Mouse (Mus musculus): ENCODE results near the gene Lim2. TPM values are rescaled to one million over a fixed set of nuclear protein-coding genes. Genes with fewer than 3 reads are reported as not detected.

The Lim2 gene
- polyA plus RNA-seq, 1 experiment from 2014 or later: not detected

GRCm38 (mm10) chr7:43475706-43476105 is 48.2 kb downstream of the Lim2 start:
- H3K9me3 ChIP-seq (replicated peaks; ENCODE audit: control insufficient read depth, low read length): no peaks in the 10 kb centered on the region
- H3K4me2 ChIP-seq (ENCODE audit: low read depth, low read length): no peak overlapping the region

GRCm38 (mm10) chr7:43476376-43476775 is 48.9 kb downstream of the Lim2 start:
- Histone ChIP-seq H3K36me3 (ENCODE audit: control insufficient read depth, insufficient read depth) (no peaks in the 10 kb centered on the region), H3K9ac (ENCODE audit: low read depth, low read length) (no peak overlapping the region), H3K4me3 (ENCODE audit: low read depth, low read length) (no peak overlapping the region), H3K4me2 (ENCODE audit: low read depth, low read length) (no peak overlapping the region), H3K27me3 (ENCODE audit: control insufficient read depth, insufficient read depth, low read depth, low read length) (peaks cover 27% of the 10 kb centered on the region), H3K27ac (ENCODE audit: low read length) (no peak overlapping the region), H3K9me3 (replicated peaks; ENCODE audit: control insufficient read depth, low read length) (no peaks in the 10 kb centered on the region), H3K4me1 (ENCODE audit: control insufficient read depth, low read depth, low read length) (no peaks in the 10 kb centered on the region)
- no peak for ATAC-seq (ENCODE audit: low read depth)
- WGBS (ENCODE audit: insufficient replicate concordance): 8% methylated on average over 13 of the region's 13 CpGs

More at GRCm38 (mm10) chr7:43475706-43476105, 48.2 kb downstream of the Lim2 start:
- H3K27me3 ChIP-seq (ENCODE audit: control insufficient read depth, insufficient read depth, low read depth, low read length): peaks cover 27% of the 10 kb centered on the region
- 7% methylated on average over 23 of the region's 23 CpGs for WGBS (ENCODE audit: insufficient replicate concordance)
- no peaks in the 10 kb centered on the region for H3K36me3 ChIP-seq (ENCODE audit: control insufficient read depth, insufficient read depth)
- H3K4me3 ChIP-seq (ENCODE audit: low read depth, low read length): no peak overlapping the region
- no peak for ATAC-seq (ENCODE audit: low read depth)
- no peak overlapping the region for H3K27ac ChIP-seq (ENCODE audit: low read length)
- H3K4me1 ChIP-seq (ENCODE audit: control insufficient read depth, low read depth, low read length): no peaks in the 10 kb centered on the region
- H3K9ac ChIP-seq (ENCODE audit: low read depth, low read length): no peak overlapping the region

GRCm38 (mm10) chr7:43481191-43481590 is 53.7 kb downstream of the Lim2 start:
- H3K9ac ChIP-seq (ENCODE audit: low read depth, low read length): no peak overlapping the region
- H3K4me1 ChIP-seq (ENCODE audit: control insufficient read depth, low read depth, low read length): no peaks in the 10 kb centered on the region
- no peak overlapping the region for H3K4me2 ChIP-seq (ENCODE audit: low read depth, low read length)
- H3K27ac ChIP-seq (ENCODE audit: low read length): no peak overlapping the region
- H3K9me3 ChIP-seq (replicated peaks; ENCODE audit: control insufficient read depth, low read length): no peaks in the 10 kb centered on the region
- no peak for ATAC-seq (ENCODE audit: low read depth)
- no peak overlapping the region for H3K4me3 ChIP-seq (ENCODE audit: low read depth, low read length)
- no peaks in the 10 kb centered on the region for H3K36me3 ChIP-seq (ENCODE audit: control insufficient read depth, insufficient read depth)
- H3K27me3 ChIP-seq (ENCODE audit: control insufficient read depth, insufficient read depth, low read depth, low read length): peaks cover 19% of the 10 kb centered on the region
- WGBS (ENCODE audit: insufficient replicate concordance): 37% methylated on average over 3 of the region's 3 CpGs

- no peak for ATAC-seq (ENCODE audit: low read depth)
- Histone ChIP-seq H3K9ac (ENCODE audit: low read depth, low read length) (no peak overlapping the region), H3K4me3 (ENCODE audit: low read depth, low read length) (no peak overlapping the region), H3K27me3 (ENCODE audit: control insufficient read depth, insufficient read depth, low read depth, low read length) (peaks cover 8% of the 10 kb centered on the region), H3K4me1 (ENCODE audit: control insufficient read depth, low read depth, low read length) (no peaks in the 10 kb centered on the region), H3K9me3 (replicated peaks; ENCODE audit: control insufficient read depth, low read length) (no peaks in the 10 kb centered on the region), H3K4me2 (ENCODE audit: low read depth, low read length) (no peak overlapping the region), H3K27ac (ENCODE audit: low read length) (no peak overlapping the region), H3K36me3 (ENCODE audit: control insufficient read depth, insufficient read depth) (no peaks in the 10 kb centered on the region)
- WGBS (ENCODE audit: insufficient replicate concordance): 51% methylated on average over 8 of the region's 8 CpGs
Measured at GRCm38 (mm10) chr7:43482090-43482716, 54.7 kb downstream of the Lim2 start.

GRCm38 (mm10) chr7:43483236-43483635 is 55.8 kb downstream of the Lim2 start:
- Histone ChIP-seq H3K4me2 (ENCODE audit: low read depth, low read length) (no peak overlapping the region), H3K9ac (ENCODE audit: low read depth, low read length) (no peak overlapping the region), H3K4me1 (ENCODE audit: control insufficient read depth, low read depth, low read length) (no peaks in the 10 kb centered on the region), H3K9me3 (replicated peaks; ENCODE audit: control insufficient read depth, low read length) (no peaks in the 10 kb centered on the region), H3K4me3 (ENCODE audit: low read depth, low read length) (no peak overlapping the region), H3K27me3 (ENCODE audit: control insufficient read depth, insufficient read depth, low read depth, low read length) (0 out of 2 replicates have a peak, but pooled peaks cover under 1% of the 10 kb centered on the region), H3K27ac (ENCODE audit: low read length) (no peak overlapping the region), H3K36me3 (ENCODE audit: control insufficient read depth, insufficient read depth) (no peaks in the 10 kb centered on the region)
- 7% methylated on average over 10 of the region's 10 CpGs for WGBS (ENCODE audit: insufficient replicate concordance)
- no peak for ATAC-seq (ENCODE audit: low read depth)

Small RNAs within 50 kb of the gene (microRNA-seq; reads per million reads assigned to microRNA genes)
- gene Mir7051: 3.7 reads per million, percentile 12 among the genes with 10 or more reads in this experiment

Other genes starting within 250 kb of the Lim2 start
- 4.5 and 4.9 TPM in 2 replicates for gene Zfp715, start 114.4 kb upstream of the Lim2 start, polyA plus RNA-seq (2015; fragmentation: Nextera tagmentation; extraction: Ambion mirVana)
- gene Siglecf, start 76.3 kb upstream of the Lim2 start, polyA plus RNA-seq (2015; fragmentation: Nextera tagmentation; extraction: Ambion mirVana): 1.8 and 1.9 TPM in 2 replicates
- 1.3 and 1.4 TPM in 2 replicates for gene Siglecg, start 19.5 kb upstream of the Lim2 start, polyA plus RNA-seq (2015; fragmentation: Nextera tagmentation; extraction: Ambion mirVana)
- gene Nkg7, start 9.4 kb downstream of the Lim2 start, polyA plus RNA-seq (2015; fragmentation: Nextera tagmentation; extraction: Ambion mirVana): 16.3 and 17.8 TPM in 2 replicates
- gene Cldnd2, start 13.1 kb downstream of the Lim2 start, polyA plus RNA-seq (2015; fragmentation: Nextera tagmentation; extraction: Ambion mirVana): not detected in 2 replicates
- gene Etfb, start 16.4 kb downstream of the Lim2 start, polyA plus RNA-seq (2015; fragmentation: Nextera tagmentation; extraction: Ambion mirVana): 314 and 319 TPM in 2 replicates
- 0.17 and 0.22 TPM in 2 replicates for gene Gm45233, start 16.5 kb downstream of the Lim2 start, polyA plus RNA-seq (2015; fragmentation: Nextera tagmentation; extraction: Ambion mirVana)
- 1.1 and 1.3 TPM in 2 replicates for gene Vsig10l, start 35.5 kb downstream of the Lim2 start, polyA plus RNA-seq (2015; fragmentation: Nextera tagmentation; extraction: Ambion mirVana)
- not detected in 2 replicates for gene Iglon5, start 62.4 kb downstream of the Lim2 start, polyA plus RNA-seq (2015; fragmentation: Nextera tagmentation; extraction: Ambion mirVana)
- not detected in 2 replicates for gene 4931406B18Rik, start 78.3 kb downstream of the Lim2 start, polyA plus RNA-seq (2015; fragmentation: Nextera tagmentation; extraction: Ambion mirVana)
- 3.8 and 4.6 TPM in 2 replicates for gene Cd33, start 116.8 kb downstream of the Lim2 start, polyA plus RNA-seq (2015; fragmentation: Nextera tagmentation; extraction: Ambion mirVana)
- gene Zfp658, start 134.6 kb downstream of the Lim2 start, polyA plus RNA-seq (2015; fragmentation: Nextera tagmentation; extraction: Ambion mirVana): 0.19 and 0.29 TPM in 2 replicates
- 1.8 and 2.2 TPM in 2 replicates for gene Zfp719, start 151.9 kb downstream of the Lim2 start, polyA plus RNA-seq (2015; fragmentation: Nextera tagmentation; extraction: Ambion mirVana)
- not detected in 2 replicates for gene Zfp819, start 179.5 kb downstream of the Lim2 start, polyA plus RNA-seq (2015; fragmentation: Nextera tagmentation; extraction: Ambion mirVana)
- 0.15 TPM in 1 of 2 replicates, not detected in the other for gene Ceacam18, start 207.0 kb downstream of the Lim2 start, polyA plus RNA-seq (2015; fragmentation: Nextera tagmentation; extraction: Ambion mirVana)
- gene Siglece, start 232.5 kb downstream of the Lim2 start, polyA plus RNA-seq (2015; fragmentation: Nextera tagmentation; extraction: Ambion mirVana): 4.0 and 5.0 TPM in 2 replicates
- 3.7 and 3.8 TPM in 2 replicates for gene Ctu1, start 244.3 kb downstream of the Lim2 start, polyA plus RNA-seq (2015; fragmentation: Nextera tagmentation; extraction: Ambion mirVana)